Mouse (Mus musculus): ENCODE results near the gene Ddx39b.
"Not testable (repeated sequence)": the region's sequence is repeated elsewhere in the genome, so short reads cannot be mapped to it uniquely, and the experiment has no call there.

GRCm38 (mm10) chr17:35300261-35300945, 58.9 kb downstream of the Ddx39b start:
- not testable (repeated sequence) for TF ChIP-seq POLR2A (IDR thresholded peaks at IDR 0.05; ENCODE audit: insufficient read length, low read depth); CEBPB (IDR thresholded peaks at IDR 0.05; ENCODE audit: insufficient read depth, poor library complexity, severe bottlenecking); MYOG (IDR thresholded peaks at IDR 0.05; ENCODE audit: control insufficient read depth in 1 of 3, insufficient read depth in 1 of 3, insufficient read length in 2 of 3, low read depth in 2 of 3); E2F4 (IDR thresholded peaks at IDR 0.05; ENCODE audit: insufficient read depth); USF1 (IDR thresholded peaks at IDR 0.05; ENCODE audit: low read depth); MAX (IDR thresholded peaks at IDR 0.05; ENCODE audit: low read depth); MYOD1 (IDR thresholded peaks at IDR 0.05; ENCODE audit: control insufficient read depth in 1 of 3, insufficient read length in 2 of 3, low read depth in 2 of 3); TCF3 (IDR thresholded peaks at IDR 0.05; ENCODE audit: insufficient read length, low read depth); TCF12 (IDR thresholded peaks at IDR 0.05; ENCODE audit: insufficient read depth, poor library complexity, severe bottlenecking); POLR2AphosphoS2 (IDR thresholded peaks at IDR 0.05; ENCODE audit: insufficient read length, low read depth)
